Mouse (Mus musculus): ENCODE measurements around the gene Ccr10. TPM values are rescaled to one million over a fixed set of nuclear protein-coding genes. Genes with fewer than 3 reads are reported as not detected.

The Ccr10 gene
- polyA plus RNA-seq, 1 experiment from 2014 or later = 0.28 TPM

DNA sequence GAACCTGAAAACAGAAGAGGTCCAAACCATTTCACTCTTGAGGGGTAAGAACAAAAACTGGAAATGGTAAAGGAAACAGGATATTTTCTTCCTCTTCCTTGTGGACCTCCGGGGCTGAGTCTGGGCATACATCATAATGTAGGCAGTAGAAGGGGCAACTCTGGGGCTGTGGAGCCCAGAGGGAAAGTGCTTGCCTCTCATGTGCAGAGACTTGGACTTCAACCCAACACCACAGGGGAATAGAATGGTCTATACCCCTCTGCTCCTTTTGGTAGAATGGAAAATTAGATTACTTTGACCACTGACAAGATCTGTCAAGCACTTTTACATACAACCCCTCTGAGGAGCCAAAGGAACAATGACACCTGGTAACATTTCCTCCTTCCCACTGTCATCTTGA lies 19.9 kb upstream of the Ccr10 start:
- WGBS = 71% methylated on average over 1 of the region's 1 CpGs

DNA sequence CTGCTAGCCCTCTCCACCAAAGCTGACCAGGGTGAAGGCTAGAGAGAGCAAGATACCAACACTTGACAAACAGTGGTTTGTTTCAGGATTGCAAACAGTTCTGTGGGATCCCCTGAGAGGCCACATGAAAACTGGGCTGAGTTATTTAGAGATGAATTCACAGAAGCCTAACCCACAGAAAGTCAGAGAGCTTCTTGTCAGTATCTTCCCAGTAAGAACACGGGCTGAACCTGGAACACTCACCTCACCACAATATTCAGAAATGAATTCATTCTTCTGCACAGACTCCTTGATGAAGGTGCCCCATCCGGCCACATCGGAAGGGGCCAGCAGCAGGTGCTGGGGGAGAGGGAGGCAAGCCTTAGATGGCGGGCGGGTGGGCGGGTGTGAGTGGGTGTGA lies 19.4 kb upstream of the Ccr10 start:
- Histone ChIP-seq H3K4me1 (replicated peaks) (peaks cover 43% of the 10 kb centered on the region), H3K9ac (no peak overlapping the region), H3K27me3 (no peaks in the 10 kb centered on the region), H3K36me3 (peaks cover 39% of the 10 kb centered on the region), H3K27ac (peak overlapping the region; percentile 24; the same call in 1 of the 2 replicates), H3K4me2 (no peak overlapping the region), H3K4me3 (no peak overlapping the region), H3K9me3 (replicated peaks) (no peaks in the 10 kb centered on the region)
- ATAC-seq (replicated peaks; ENCODE audit: insufficient number of reproducible peaks, insufficient read depth, low FRiP score, low read depth) = no peak
- WGBS = 81% methylated on average over 6 of the region's 6 CpGs

More for the DNA sequence above, 19.9 kb upstream of the Ccr10 start:
- H3K4me3 ChIP-seq = no peak overlapping the region
- no peak for ATAC-seq (replicated peaks; ENCODE audit: insufficient number of reproducible peaks, insufficient read depth, low FRiP score, low read depth)
- no peak overlapping the region for H3K9ac ChIP-seq
- H3K9me3 ChIP-seq (replicated peaks) = no peaks in the 10 kb centered on the region
- no peak overlapping the region for H3K27ac ChIP-seq
- peaks cover 44% of the 10 kb centered on the region for H3K36me3 ChIP-seq
- H3K4me1 ChIP-seq (replicated peaks) = peaks cover 38% of the 10 kb centered on the region
- no peak overlapping the region for H3K4me2 ChIP-seq
- H3K27me3 ChIP-seq = no peaks in the 10 kb centered on the region

DNA sequence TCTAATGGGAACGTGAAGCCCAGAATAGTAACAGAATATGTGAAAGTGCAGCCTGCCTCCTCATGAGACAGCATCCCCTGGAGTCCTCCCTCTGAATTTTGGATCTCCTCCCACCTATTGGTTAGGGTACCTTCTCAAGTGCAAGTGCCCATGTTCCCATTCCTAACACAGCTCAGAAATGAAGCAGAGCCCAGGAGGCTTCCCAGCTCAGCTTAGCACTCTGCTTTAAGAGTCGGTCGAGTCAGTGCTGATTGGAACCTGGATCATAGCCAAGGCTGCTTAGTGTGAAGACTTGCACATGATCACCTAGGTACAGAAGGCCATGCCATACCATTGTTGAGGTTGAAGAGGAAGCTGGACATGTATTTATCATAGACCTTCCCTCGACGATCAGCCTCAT lies 18.9 kb upstream of the Ccr10 start:
- Histone ChIP-seq H3K4me3 (no peak overlapping the region), H3K27me3 (no peaks in the 10 kb centered on the region), H3K4me2 (no peak overlapping the region), H3K9ac (no peak overlapping the region), H3K9me3 (replicated peaks) (no peaks in the 10 kb centered on the region), H3K36me3 (peaks cover 34% of the 10 kb centered on the region), H3K27ac (peak overlapping the region; percentile 24; the same call in 1 of the 2 replicates), H3K4me1 (replicated peaks) (peaks cover 48% of the 10 kb centered on the region)
- WGBS = 25% methylated on average over 5 of the region's 5 CpGs
- no peak for ATAC-seq (replicated peaks; ENCODE audit: insufficient number of reproducible peaks, insufficient read depth, low FRiP score, low read depth)

DNA sequence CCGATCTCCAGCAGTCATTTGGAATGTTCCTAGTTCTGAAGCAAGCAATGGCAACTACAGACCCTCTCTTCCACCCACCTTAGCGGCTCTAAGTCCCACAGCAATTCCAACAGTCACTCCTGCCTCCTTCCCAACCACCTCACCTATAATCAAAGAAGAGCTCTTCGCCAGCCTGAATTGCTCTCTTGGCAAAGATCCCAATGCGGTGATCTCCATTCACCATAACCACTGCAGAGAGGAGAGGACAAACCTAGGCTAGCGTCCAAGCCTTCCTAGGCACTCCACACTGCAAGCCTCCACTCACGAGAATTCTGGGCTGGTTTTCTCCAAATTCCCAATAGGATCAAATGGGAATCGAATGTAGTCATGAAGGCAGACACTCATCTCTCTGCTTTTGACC lies 17.8 kb upstream of the Ccr10 start:
- H3K36me3 ChIP-seq = peaks cover 24% of the 10 kb centered on the region
- no peaks in the 10 kb centered on the region for H3K9me3 ChIP-seq (replicated peaks)
- whole genome bisulfite sequencing = 82% methylated on average over 7 of the region's 7 CpGs
- H3K27me3 ChIP-seq = no peaks in the 10 kb centered on the region
- no peak overlapping the region for H3K4me2 ChIP-seq
- no peak for ATAC-seq (replicated peaks; ENCODE audit: insufficient number of reproducible peaks, insufficient read depth, low FRiP score, low read depth)
- no peak overlapping the region for H3K4me3 ChIP-seq
- H3K9ac ChIP-seq = no peak overlapping the region
- no peak overlapping the region for H3K27ac ChIP-seq
- peaks cover 52% of the 10 kb centered on the region for H3K4me1 ChIP-seq (replicated peaks)

DNA sequence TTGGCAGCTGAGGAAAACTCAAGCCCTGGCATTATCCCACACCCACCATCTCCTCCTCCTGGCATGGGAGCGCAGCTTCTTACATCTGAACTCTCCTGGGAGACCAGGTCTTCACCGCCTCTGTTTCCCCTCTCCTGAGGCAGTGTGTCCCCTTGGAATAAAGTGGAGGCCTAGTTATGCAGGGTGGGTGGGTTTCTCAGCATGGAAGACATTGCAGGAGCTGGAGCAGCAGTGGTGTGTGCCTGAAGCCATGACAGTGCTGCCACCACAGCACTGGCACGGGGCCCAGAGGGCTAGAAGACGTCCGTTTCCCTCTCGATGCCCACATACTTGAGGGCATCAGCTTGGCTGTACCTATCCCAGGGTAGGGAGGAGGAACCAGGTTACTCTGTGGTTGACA lies 17.4 kb upstream of the Ccr10 start:
- Histone ChIP-seq H3K36me3 (peaks cover 19% of the 10 kb centered on the region), H3K4me3 (no peak overlapping the region)
- WGBS = 89% methylated on average over 6 of the region's 6 CpGs

DNA sequence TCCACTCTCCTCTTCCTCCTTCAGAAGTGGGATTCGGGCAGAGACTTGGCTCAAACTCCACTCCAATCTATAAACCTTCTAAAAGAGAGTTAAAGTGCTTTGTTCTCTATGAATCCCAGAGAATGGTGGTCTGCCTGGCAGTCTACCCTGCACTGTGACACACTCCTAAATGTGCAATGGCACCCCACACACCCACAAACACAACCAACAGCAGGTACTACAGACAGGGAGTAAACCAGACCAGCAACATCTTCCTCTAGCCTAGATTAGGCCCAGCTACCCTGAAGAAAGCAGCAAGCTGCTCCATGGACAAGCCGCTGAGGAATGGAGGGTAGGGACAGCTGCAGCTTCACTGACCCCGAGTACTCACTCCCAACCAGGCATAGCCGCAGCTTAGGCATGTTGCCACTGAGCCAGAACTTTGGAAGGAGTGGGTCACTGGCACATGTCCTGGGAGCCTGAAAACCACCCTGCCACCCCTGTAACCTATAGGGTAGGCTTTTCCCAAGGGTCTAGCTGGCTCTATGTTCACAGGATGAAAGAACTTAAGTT lies 16.8 kb upstream of the Ccr10 start:
- peaks cover 15% of the 10 kb centered on the region for H3K36me3 ChIP-seq
- H3K4me1 ChIP-seq (replicated peaks) = peaks cover 52% of the 10 kb centered on the region
- no peak overlapping the region for H3K4me3 ChIP-seq
- no peak for ATAC-seq (replicated peaks; ENCODE audit: insufficient number of reproducible peaks, insufficient read depth, low FRiP score, low read depth)
- no peak overlapping the region for H3K27ac ChIP-seq
- H3K9me3 ChIP-seq (replicated peaks) = no peaks in the 10 kb centered on the region
- H3K4me2 ChIP-seq = no peak overlapping the region
- H3K27me3 ChIP-seq = no peaks in the 10 kb centered on the region
- WGBS = 81% methylated on average over 4 of the region's 4 CpGs
- no peak overlapping the region for H3K9ac ChIP-seq

More for the DNA sequence above, 17.4 kb upstream of the Ccr10 start:
- Histone ChIP-seq H3K27ac (no peak overlapping the region), H3K9ac (no peak overlapping the region), H3K4me1 (replicated peaks) (peaks cover 52% of the 10 kb centered on the region), H3K9me3 (replicated peaks) (no peaks in the 10 kb centered on the region), H3K4me2 (no peak overlapping the region), H3K27me3 (no peaks in the 10 kb centered on the region)
- ATAC-seq (replicated peaks; ENCODE audit: insufficient number of reproducible peaks, insufficient read depth, low FRiP score, low read depth) = no peak

DNA sequence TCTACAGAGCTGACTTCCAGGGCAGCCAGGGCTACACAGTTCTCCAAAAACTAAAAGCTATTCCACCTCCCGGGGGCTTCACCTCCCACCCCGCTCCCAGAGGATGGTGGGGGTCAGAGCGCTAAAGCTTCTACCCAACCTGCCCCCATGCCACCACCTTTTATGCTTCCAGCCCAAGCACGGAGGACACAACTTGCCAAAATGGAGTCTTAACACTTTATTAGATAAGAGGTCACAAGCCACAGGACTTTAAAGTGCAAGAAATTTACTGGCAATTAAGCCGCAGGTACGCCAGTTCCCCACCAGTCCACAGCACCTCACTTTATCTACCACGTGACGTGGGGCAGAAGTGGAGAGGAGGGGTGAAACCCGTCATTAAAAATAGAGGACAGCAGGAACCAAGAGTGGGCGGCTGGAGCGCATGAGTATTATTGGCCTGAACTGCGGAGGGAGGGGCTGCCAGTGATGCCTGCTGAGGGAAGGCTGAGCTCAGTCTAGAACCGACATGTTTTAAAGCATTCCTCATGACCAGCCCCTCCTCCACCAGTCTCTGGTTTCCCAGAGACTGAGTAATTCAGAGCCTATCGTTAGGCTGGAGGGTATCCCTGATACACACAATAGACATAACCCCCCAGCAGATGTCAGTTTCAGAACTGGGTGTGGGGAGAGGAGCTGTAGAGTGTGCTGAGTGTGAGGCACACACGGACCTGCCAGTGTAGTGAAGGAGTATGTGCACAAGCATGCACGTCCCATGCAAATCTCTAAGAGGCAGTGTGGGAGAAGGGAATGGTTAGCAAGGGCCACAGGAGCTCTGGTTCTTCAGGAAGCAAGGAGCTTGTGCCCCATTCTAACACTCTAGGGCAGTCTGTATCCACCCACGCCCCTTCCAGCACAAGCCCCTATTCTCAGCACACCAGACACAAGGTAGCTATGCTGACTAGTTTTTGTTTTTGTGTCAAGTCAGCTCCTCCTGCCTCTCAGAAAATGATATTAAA lies 16.0 kb upstream of the Ccr10 start:
- Histone ChIP-seq H3K4me3 (no peak overlapping the region), H3K27ac (peak overlapping the region; percentile 80), H3K4me1 (replicated peaks) (peaks cover 52% of the 10 kb centered on the region), H3K27me3 (no peaks in the 10 kb centered on the region), H3K36me3 (peaks cover 7% of the 10 kb centered on the region), H3K4me2 (no peak overlapping the region), H3K9me3 (replicated peaks) (no peaks in the 10 kb centered on the region), H3K9ac (no peak overlapping the region)
- 42% methylated on average over 17 of the region's 17 CpGs for WGBS
- ATAC-seq (replicated peaks; ENCODE audit: insufficient number of reproducible peaks, insufficient read depth, low FRiP score, low read depth) = no peak

- ATAC-seq (replicated peaks; ENCODE audit: insufficient number of reproducible peaks, insufficient read depth, low FRiP score, low read depth) = no peak
- no peaks in the 10 kb centered on the region for H3K27me3 ChIP-seq
- peak overlapping the region; percentile 80 for H3K27ac ChIP-seq
- H3K4me3 ChIP-seq = no peak overlapping the region
- H3K4me2 ChIP-seq = no peak overlapping the region
- peaks cover 52% of the 10 kb centered on the region for H3K4me1 ChIP-seq (replicated peaks)
- peak overlapping the region; percentile 33; the same call in 1 of the 2 replicates for H3K9ac ChIP-seq
- no peaks in the 10 kb centered on the region for H3K9me3 ChIP-seq (replicated peaks)
- H3K36me3 ChIP-seq = 0 out of 2 replicates have a peak, but pooled peaks cover 4% of the 10 kb centered on the region
- 47% methylated on average over 8 of the region's 8 CpGs for WGBS
Measured at GRCm38 (mm10) chr11:101190181-101190912, 15.1 kb upstream of the Ccr10 start.

GRCm38 (mm10) chr11:101189495-101190180 lies 14.4 kb upstream of the Ccr10 start:
- H3K27me3 ChIP-seq = no peaks in the 10 kb centered on the region
- 0 out of 2 replicates have a peak, but pooled peaks cover 4% of the 10 kb centered on the region for H3K36me3 ChIP-seq
- peaks cover 50% of the 10 kb centered on the region for H3K4me1 ChIP-seq (replicated peaks)
- WGBS = 7% methylated on average over 6 of the region's 6 CpGs
- peak overlapping the region; percentile 80 for H3K27ac ChIP-seq
- no peak overlapping the region for H3K9ac ChIP-seq
- no peak overlapping the region; the same call in 1 of the 2 replicates for H3K4me2 ChIP-seq
- H3K4me3 ChIP-seq = no peak overlapping the region
- ATAC-seq (replicated peaks; ENCODE audit: insufficient number of reproducible peaks, insufficient read depth, low FRiP score, low read depth) = peak; percentile 85
- no peaks in the 10 kb centered on the region for H3K9me3 ChIP-seq (replicated peaks)

DNA sequence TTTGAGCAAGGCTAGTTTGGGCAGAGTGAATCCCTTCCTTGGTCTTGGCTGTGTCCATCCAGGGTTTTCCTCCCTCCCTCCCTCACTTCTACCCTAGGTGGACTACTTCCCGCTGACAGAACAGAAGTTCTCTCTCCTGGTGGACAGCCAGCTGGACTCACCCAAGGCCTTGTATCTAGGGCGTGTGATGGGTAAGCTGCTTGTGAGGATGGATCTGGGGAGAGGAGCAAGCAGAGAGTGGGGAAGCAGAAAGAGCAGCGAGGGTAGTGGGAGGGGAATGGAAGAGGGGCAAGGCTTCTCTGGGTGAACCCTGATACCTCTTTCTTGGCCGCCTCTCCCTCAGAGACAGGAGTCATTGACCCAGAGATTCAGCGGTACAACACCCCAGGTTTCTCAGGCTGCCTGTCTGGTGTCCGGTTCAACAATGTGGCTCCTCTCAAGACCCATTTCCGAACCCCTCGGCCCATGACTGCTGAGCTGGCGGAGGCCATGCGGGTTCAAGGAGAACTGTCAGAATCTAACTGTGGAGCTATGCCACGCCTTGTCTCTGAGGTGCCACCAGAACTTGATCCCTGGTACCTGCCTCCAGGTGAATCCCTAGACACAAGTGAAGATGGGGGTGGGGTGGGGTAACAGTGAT lies 13.0 kb upstream of the Ccr10 start:
- WGBS = 76% methylated on average over 11 of the region's 11 CpGs
- ATAC-seq (replicated peaks; ENCODE audit: insufficient number of reproducible peaks, insufficient read depth, low FRiP score, low read depth) = no peak
- no peak overlapping the region for H3K4me3 ChIP-seq

More for the DNA sequence above, 13.0 kb upstream of the Ccr10 start:
- peak overlapping the region; percentile 80; the same call in 1 of the 2 replicates for H3K27ac ChIP-seq
- 0 out of 2 replicates have a peak, but pooled peaks cover 4% of the 10 kb centered on the region for H3K36me3 ChIP-seq
- H3K27me3 ChIP-seq = 0 out of 2 replicates have a peak, but pooled peaks cover 3% of the 10 kb centered on the region
- no peaks in the 10 kb centered on the region for H3K9me3 ChIP-seq (replicated peaks)
- H3K4me1 ChIP-seq (replicated peaks) = peaks cover 37% of the 10 kb centered on the region
- no peak overlapping the region for H3K9ac ChIP-seq
- H3K4me2 ChIP-seq = no peak overlapping the region
